Mouse (Mus musculus): ENCODE measurements around the gene Hcn2. TPM values are rescaled to one million over a fixed set of nuclear protein-coding genes. Genes with fewer than 3 reads are reported as not detected.

Gene Hcn2
- polyA plus RNA-seq, 1 experiment from 2014 or later, result 0.45 TPM

Other genes starting within 250 kb of the Hcn2 start
- gene Vmn2r83, start 247.9 kb upstream of the Hcn2 start, polyA plus RNA-seq (2016; fragmentation: Nextera tagmentation; extraction: Ambion mirVana), result 0.05 TPM in 1 of 2 replicates, not detected in the other
- gene Plpp2, start 182.8 kb upstream of the Hcn2 start, polyA plus RNA-seq (2016; fragmentation: Nextera tagmentation; extraction: Ambion mirVana), result 13.4 and 14.6 TPM in 2 replicates
- gene Mier2, start 161.4 kb upstream of the Hcn2 start, polyA plus RNA-seq (2016; fragmentation: Nextera tagmentation; extraction: Ambion mirVana), result 57.8 and 66.1 TPM in 2 replicates
- not detected in 2 replicates for gene Theg, start 129.3 kb upstream of the Hcn2 start, polyA plus RNA-seq (2016; fragmentation: Nextera tagmentation; extraction: Ambion mirVana)
- gene C2cd4c, start 102.6 kb upstream of the Hcn2 start, polyA plus RNA-seq (2016; fragmentation: Nextera tagmentation; extraction: Ambion mirVana), result 0.08 TPM in 1 of 2 replicates, not detected in the other
- 30.3 and 33.0 TPM in 2 replicates for gene Shc2, start 78.7 kb upstream of the Hcn2 start, polyA plus RNA-seq (2016; fragmentation: Nextera tagmentation; extraction: Ambion mirVana)
- not detected in 2 replicates for gene Odf3l2, start 70.9 kb upstream of the Hcn2 start, polyA plus RNA-seq (2016; fragmentation: Nextera tagmentation; extraction: Ambion mirVana)
- gene Madcam1, start 52.1 kb upstream of the Hcn2 start, polyA plus RNA-seq (2016; fragmentation: Nextera tagmentation; extraction: Ambion mirVana), result 2.9 and 3.2 TPM in 2 replicates
- 68.1 and 69.4 TPM in 2 replicates for gene Tpgs1, start 47.3 kb upstream of the Hcn2 start, polyA plus RNA-seq (2016; fragmentation: Nextera tagmentation; extraction: Ambion mirVana)
- gene Cdc34, start 34.4 kb upstream of the Hcn2 start, polyA plus RNA-seq (2016; fragmentation: Nextera tagmentation; extraction: Ambion mirVana), result 121 and 124 TPM in 2 replicates
- 1.2 and 1.3 TPM in 2 replicates for gene Gzmm, start 27.6 kb upstream of the Hcn2 start, polyA plus RNA-seq (2016; fragmentation: Nextera tagmentation; extraction: Ambion mirVana)
- 658 and 661 TPM in 2 replicates for gene Bsg, start 12.1 kb upstream of the Hcn2 start, polyA plus RNA-seq (2016; fragmentation: Nextera tagmentation; extraction: Ambion mirVana)
- 42.7 and 47.5 TPM in 2 replicates for gene Polrmt, start 29.9 kb downstream of the Hcn2 start, polyA plus RNA-seq (2016; fragmentation: Nextera tagmentation; extraction: Ambion mirVana)
- 0.42 and 0.72 TPM in 2 replicates for gene Fgf22, start 38.4 kb downstream of the Hcn2 start, polyA plus RNA-seq (2016; fragmentation: Nextera tagmentation; extraction: Ambion mirVana)
- 103 and 108 TPM in 2 replicates for gene Rnf126, start 50.3 kb downstream of the Hcn2 start, polyA plus RNA-seq (2016; fragmentation: Nextera tagmentation; extraction: Ambion mirVana)
- gene Fstl3, start 60.6 kb downstream of the Hcn2 start, polyA plus RNA-seq (2016; fragmentation: Nextera tagmentation; extraction: Ambion mirVana), result 2.3 and 2.7 TPM in 2 replicates
- gene Prss57, start 74.3 kb downstream of the Hcn2 start, polyA plus RNA-seq (2016; fragmentation: Nextera tagmentation; extraction: Ambion mirVana), result 0.23 and 0.30 TPM in 2 replicates
- 189 and 198 TPM in 2 replicates for gene Palm, start 76.9 kb downstream of the Hcn2 start, polyA plus RNA-seq (2016; fragmentation: Nextera tagmentation; extraction: Ambion mirVana)
- gene Misp, start 104.4 kb downstream of the Hcn2 start, polyA plus RNA-seq (2016; fragmentation: Nextera tagmentation; extraction: Ambion mirVana), result 1.3 and 2.1 TPM in 2 replicates
- 201 and 211 TPM in 2 replicates for gene Ptbp1, start 137.8 kb downstream of the Hcn2 start, polyA plus RNA-seq (2016; fragmentation: Nextera tagmentation; extraction: Ambion mirVana)
- gene Prtn3, start 157.8 kb downstream of the Hcn2 start, polyA plus RNA-seq (2016; fragmentation: Nextera tagmentation; extraction: Ambion mirVana), result 11.8 and 14.1 TPM in 2 replicates
- 289 and 290 TPM in 2 replicates for gene Plppr3, start 158.0 kb downstream of the Hcn2 start, polyA plus RNA-seq (2016; fragmentation: Nextera tagmentation; extraction: Ambion mirVana)
- 0.56 TPM in 1 of 2 replicates, not detected in the other for gene Elane, start 169.6 kb downstream of the Hcn2 start, polyA plus RNA-seq (2016; fragmentation: Nextera tagmentation; extraction: Ambion mirVana)
- gene Cfd, start 174.2 kb downstream of the Hcn2 start, polyA plus RNA-seq (2016; fragmentation: Nextera tagmentation; extraction: Ambion mirVana), result not detected in 2 replicates
- 63.3 and 70.0 TPM in 2 replicates for gene Med16, start 192.3 kb downstream of the Hcn2 start, polyA plus RNA-seq (2016; fragmentation: Nextera tagmentation; extraction: Ambion mirVana)
- gene Gm26602, start 194.2 kb downstream of the Hcn2 start, polyA plus RNA-seq (2016; fragmentation: Nextera tagmentation; extraction: Ambion mirVana), result 25.5 and 54.9 TPM in 2 replicates
- 1.2 and 1.6 TPM in 2 replicates for gene Kiss1r, start 200.3 kb downstream of the Hcn2 start, polyA plus RNA-seq (2016; fragmentation: Nextera tagmentation; extraction: Ambion mirVana)
- 173 and 184 TPM in 2 replicates for gene R3hdm4, start 204.6 kb downstream of the Hcn2 start, polyA plus RNA-seq (2016; fragmentation: Nextera tagmentation; extraction: Ambion mirVana)
- gene Arid3a, start 210.4 kb downstream of the Hcn2 start, polyA plus RNA-seq (2016; fragmentation: Nextera tagmentation; extraction: Ambion mirVana), result 4.7 and 5.3 TPM in 2 replicates
- 89.4 and 100 TPM in 2 replicates for gene Wdr18, start 243.5 kb downstream of the Hcn2 start, polyA plus RNA-seq (2016; fragmentation: Nextera tagmentation; extraction: Ambion mirVana)

Measured in hindbrain, embryonic 12.5 days (tissue).